Mouse (Mus musculus): ENCODE results near the gene Ap1ar.

The Ap1ar gene

DNA sequence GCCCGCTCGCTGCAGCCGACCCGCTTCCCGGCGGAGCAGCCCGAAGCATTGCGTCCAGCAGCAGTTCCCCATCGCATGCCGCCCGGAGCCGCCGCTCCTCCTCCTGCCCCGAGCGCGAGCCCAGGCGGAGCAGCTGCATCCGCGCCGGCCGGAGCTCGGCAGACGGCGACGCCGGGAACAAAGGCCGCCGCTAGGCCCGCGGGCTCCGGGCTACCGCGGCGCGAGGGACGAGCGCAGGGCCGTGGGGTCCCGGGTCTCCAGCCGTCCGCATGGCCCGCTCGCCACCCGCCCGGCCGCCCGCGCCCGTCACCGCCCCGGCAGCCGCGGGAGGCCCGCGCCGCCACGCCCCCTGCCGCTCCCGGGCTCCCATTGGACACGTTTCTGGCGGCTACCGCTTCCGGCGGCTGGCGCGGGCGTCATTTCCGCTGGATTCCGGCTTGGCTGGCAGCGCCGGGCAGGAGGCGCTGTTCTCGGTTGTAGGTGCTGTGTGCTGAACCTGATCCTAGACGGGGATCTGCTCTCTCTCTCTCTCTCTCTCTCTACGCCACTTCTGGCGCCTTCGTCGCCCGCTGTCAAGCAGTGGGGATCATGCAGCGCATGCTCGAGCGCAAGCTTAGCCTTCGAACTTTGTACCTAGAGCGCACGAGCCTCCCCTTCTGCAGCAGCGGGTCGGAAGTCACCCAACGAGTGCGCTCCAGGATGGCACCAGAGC lies at the start of gene Ap1ar:
Gene Ap1ar (minus strand): TSS at position 370 of the 712 bp plus-strand sequence.
- in situ Hi-C loops (cut with MboI) = no loop called here

DNA sequence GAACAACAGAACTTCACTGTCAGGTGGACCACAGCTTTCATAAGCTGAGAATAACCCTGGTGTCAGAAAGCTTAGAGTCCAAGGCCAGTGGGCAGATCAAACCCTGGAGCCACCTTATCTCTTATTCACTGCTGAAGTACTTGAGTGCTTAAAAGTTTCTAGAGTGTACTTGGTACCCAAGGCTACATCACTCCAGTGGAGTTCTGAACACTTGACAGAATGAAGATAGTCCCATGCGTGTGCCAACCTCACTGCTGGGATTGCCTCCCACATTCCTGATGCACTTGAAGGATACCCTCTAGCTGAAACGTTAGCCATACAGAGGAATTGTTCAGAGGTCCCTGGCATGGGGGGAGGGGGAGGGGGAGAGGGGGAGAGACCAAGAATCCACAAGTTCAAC lies 44.4 kb upstream of the Ap1ar start:
- in situ Hi-C loops (cut with MboI) = no loop called here

DNA sequence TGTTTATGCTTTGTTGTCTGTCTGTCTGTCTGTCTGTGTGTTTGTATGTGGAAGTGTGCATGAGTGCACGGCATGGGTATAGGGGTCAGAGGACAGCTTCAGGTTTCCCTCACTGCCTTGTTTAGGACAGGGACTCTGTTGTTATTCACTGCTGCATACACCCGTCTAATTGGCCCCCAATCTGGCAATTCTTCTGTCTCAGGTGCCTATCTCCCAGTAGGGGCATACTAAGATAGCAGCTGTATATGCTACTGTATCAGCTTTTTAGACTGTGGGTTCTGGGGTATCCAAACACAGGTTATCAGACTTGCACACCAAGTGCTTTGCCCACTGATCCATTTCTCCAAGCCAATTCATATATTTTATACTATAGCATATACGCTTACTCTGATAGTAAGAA lies 42.6 kb upstream of the Ap1ar start:
- in situ Hi-C loops (cut with MboI) = no loop called here

DNA sequence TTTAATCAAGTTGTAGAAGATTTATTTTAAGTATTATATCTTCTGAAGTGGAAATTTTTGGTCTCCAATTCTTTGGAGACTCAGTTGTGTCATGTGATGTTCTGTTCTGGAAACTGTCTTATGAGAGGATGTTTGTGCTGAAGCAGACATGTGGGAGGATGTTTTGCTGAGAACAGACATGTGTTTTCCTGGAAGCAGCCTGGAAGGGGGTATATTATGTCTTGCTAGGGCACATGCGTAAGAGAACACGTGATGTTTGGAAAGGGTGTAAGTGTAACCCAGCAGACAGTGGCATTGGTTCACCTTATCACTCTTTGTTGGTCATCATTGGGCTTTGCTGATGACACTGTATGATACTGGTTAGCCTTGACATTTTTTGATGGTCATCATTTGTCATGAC lies 38.2 kb upstream of the Ap1ar start:
- in situ Hi-C loops (cut with MboI) = no loop called here

DNA sequence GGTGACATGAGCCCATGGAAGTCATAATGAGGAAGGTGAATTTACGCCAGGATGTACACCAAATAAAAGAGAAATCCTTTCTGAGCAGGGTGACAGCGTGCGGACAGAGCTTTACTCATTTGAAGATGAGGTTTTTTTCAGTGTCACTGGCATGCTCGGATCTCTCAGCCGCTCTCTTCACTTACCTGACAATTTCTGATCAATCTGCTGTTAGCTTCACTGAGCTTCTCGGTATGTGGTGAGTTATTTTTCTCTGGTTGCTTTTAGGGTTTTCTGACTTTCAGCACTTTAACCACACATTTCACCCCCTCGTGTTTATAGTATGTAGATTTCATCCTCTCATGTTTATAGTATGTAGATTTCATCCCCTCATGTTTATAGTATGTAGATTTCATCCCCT lies 37.7 kb upstream of the Ap1ar start:
- in situ Hi-C loops (cut with MboI) = no loop called here

DNA sequence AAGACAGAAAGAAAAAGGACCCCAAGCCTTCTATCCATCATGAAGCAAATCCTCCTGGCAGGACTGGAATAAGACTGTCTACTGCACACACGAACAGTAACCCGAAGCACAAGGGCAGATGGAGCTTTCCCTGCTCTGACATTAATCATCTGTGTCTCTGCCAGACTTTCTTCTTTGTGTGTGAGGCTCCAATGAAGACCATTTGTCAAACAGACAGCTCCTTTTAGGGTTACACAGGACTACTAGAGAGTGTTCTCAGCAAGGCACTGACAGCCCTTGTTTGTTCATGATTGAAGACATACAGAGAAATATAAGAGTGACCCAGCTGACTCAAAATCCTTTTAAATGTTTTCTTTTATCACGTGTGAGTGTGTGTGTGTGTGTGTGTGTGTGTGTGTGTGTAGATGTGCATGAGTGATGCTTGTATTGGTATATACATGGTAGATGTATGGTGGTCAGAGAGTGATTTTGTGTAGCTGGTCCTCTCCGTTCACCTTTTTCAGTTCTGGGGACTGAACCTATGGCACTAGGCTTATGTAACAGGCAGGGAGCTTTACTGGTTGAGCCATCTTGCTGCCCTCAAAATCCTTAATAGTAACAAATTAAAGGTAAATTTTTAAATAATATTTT lies 37.0 kb upstream of the Ap1ar start:
- in situ Hi-C loops (cut with MboI) = no loop called here

DNA sequence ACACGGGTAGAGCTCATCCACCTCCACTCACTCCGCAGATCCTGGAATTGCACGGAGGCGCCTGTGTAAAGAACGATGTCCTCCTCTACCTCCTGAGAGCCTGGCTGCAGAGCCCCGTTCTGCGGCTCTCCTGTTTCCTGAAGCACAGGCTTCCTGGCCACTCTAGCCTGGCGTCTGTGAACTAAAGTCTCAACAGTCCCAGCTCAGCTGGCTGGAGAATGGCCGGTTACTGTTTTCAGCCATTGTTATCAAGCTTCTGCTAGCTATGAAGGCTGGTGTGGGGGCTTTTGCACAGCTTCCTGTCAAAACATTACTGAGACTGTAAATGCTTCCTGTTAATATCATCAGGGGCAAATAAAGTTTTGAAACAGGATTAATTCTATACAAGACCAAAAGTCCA lies 34.3 kb upstream of the Ap1ar start:
- in situ Hi-C loops (cut with MboI) = no loop called here

DNA sequence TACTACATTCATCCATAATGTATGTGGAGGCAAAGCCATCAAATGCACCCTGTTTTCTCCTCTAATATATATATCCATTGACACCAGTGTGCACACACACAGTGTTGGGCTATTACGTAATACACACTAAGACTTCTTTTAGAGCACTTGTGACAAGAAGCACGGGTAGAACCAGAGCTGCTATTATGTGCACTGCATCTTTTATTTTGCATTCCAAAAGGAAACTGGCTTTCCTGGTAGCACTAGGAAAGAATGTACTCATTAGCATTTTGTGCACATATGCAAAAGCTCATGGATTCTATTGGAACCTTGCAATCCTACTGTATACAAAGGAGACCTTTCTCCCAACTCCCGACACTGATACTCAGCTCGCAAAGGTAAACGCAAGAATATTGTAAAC lies 31.6 kb upstream of the Ap1ar start:
- in situ Hi-C loops (cut with MboI) = no loop called here

DNA sequence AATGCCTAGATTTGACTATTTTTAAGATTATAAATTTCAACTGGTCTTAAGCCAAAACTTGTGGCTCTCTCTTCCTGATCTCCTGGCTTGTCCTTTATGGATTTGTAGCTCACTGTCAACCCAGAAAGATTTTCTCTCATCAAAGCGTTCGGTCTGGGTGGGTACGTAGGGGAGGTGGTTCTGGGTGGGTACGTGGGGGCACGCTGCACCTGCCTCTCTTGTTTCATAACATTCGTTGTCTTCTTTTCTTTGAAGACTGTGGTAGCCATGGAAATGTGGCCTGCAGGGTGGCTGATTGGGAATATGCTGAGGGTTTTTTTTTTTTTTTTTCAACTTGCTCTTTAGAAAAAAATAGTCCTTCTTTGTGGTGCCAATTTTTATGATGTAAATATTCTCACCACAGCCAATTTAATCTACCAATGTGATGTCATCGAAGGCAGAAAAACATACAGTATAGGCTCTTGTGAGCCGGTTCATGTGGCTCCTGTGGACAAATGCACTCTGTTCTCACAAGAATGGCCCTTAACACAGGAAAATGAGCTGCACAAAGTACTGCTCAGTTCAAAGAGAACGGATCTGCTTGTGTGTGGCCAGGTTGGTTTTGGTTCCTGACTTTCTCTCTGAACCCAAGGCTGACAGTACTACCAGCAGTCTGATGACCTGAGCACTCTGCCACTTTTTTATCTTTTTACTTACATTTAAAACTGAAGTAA lies 30.9 kb upstream of the Ap1ar start:
- in situ Hi-C loops (cut with MboI) = no loop called here

DNA sequence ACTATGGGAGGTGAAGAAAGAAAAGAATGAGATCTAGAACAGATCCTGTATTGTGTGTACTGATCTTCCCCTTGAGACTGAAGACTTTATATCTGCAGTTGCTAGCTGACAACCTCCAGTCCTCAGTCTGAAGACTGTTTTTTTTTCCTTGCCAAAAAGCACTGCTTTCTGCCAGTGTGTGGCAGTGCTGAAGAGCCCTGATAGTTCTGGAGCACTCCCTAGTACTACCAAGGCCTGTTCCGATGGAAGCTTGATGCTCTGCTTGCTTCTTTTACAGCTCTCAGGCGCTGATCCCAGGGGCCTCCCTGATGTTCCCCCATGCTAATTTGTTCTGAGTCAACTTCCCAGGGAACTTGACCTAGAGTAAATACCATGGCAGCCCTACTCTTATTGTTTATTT lies 26.9 kb upstream of the Ap1ar start:
- in situ Hi-C loops (cut with MboI) = no loop called here

DNA sequence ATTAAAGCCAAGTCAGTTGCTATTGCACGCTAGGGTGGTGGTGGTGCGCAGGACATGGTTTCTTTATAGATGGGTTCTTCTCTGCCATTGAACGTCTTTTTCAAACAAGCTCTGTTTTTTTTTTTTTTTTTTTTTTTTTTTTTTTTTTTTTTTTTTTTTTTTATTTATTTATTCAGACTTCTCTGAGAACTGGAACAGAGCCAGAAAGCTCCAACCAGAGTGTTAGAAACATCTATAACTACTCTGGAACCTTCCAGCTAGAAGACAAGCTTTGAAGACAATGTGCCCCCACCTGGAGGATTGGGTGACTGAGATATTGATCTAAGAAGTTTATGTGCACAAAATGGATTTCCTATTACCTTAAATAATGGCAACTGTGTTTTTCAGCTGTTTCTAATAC lies 26.2 kb upstream of the Ap1ar start:
- in situ Hi-C loops (cut with MboI) = no loop called here

DNA sequence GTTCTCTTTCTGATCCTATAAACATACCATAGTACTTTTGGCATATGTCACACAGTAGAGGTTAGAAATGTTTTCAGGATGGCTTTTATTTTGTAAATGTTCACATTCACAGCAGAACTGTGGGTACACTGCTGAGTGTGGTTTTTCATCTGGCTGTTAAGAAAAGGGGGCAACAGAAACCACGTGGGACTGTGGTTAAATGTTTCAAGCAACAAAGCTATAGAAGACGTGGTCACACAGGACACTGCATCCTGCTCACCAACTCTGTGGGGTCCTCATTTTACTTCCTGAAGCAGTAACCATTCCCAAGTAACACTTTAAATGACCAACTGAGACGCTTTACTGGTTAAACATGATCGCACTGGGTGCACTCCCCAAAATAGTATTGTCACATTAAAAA lies 25.2 kb upstream of the Ap1ar start:
- in situ Hi-C loops (cut with MboI) = no loop called here

DNA sequence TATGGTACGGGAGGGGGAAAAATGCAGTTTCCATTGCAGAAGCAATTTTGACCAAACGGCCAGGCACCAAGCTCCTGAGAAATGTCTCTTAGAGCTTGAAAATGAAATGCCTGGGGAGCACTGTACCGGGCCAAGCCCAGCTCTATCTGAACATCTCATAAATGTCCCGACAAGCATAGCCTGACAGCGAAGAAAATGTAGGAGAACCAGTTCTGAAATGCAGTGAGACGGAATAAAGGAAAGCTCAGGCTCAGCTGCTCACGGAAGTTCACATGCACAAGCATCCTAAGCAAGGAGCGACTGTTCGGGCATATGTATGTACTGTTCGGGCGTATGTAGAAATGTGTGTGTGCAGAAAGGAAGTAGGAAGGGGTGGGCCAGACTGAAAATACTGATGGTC lies 24.0 kb upstream of the Ap1ar start:
- in situ Hi-C loops (cut with MboI) = no loop called here

DNA sequence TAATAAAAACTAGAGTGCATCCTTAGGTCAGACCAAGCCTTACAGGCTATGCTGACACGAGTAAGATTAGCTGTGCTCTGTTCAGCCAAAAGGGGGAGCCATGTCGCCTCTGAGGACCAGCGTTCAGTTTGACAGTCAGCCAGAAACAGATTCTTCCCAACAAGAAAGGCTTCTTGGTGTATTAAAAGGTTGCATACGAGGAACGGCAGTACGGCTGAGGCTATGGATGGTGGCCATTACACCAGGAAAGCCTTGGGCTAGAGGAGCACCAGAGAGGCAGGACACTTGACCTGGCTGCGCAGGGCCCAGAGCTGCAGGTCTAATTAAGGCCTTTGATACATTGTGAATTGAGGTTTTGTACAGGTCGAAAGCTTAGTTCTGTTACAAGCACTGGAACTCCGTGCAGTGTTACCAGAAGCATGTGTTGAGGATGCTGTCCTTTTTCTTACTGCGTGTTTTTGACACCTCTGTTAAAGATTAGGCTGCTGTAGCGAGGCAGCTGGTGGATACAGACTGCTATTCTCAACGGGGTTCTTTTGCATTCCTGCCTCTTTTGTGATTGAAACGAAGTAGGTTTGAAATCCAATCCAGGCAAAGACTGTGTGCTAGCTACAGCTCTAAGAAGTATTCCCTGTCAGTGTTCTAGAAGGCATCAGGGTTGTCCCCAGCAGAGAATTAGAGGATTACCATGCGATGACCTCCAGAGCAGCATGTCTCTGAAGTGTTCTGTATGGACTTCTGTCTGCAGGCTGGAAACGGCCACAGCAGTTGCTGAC lies 16.3 kb upstream of the Ap1ar start:
- in situ Hi-C loops (cut with MboI) = loop anchor here (10.0 kb wide), 1 partner anchor 91 kb away; no protein-coding TSS in a partner anchor

DNA sequence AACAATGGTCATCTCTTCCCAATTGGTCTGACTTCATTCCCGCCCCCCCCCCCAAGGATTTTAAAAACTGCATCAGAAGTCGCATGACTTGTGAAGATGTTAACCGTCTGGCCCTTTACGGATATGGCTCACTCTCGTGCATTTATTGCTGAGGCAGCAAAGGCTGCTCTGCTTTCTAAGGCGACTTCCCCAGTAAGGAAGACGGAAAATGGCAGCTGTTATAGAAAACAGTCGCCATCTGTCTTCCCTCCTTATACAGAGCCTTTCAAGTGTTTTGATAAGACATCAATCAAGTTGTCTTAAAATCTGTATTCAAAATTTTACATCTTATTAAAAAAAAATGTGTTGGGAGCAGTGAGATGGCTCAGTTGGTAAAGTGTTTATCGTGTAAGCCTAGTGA lies 15.4 kb upstream of the Ap1ar start:
- in situ Hi-C loops (cut with MboI) = loop anchor here (10.0 kb wide), 1 partner anchor 92 kb away; no protein-coding TSS in a partner anchor

DNA sequence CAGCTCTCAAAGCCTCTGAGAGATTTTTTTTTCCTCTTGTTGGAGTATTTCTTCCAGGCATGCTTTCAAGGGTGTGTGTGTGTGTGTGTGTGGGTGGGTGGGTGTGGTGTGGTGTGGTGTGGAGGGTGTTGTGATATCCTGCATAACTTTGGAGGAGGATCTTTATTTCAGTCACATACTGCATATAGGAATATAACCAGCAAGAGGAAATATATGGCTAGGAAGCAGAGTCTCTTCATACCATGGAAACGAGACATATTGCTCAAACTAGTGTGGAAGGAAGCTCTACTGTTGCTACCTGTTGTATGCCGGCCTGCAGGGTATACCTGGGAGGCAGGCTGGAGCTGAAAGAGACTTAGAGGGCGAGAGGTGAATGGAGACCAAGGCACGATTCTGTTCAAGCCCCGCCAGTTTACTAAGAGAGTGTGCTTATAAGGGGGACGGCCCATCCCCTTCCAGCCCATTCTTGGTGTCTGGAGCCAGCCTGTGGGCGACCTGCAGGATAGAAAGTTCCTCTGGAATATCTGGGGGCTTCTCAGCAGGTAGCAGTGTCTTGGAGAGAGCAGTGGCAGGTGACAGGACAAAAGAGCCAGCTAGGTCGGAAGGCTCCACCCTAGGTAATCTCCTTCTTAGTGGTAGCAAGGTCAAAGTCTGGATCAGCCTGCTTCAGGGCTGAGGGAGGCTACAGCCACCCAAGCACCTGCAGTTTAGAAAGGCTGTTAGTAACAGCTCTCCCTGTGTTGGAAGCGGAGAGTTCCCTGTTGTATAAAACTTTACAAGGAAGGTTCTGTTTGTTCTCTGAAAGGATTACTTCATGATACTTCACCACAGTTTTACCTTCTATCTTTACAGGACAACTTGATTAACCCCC lies 13.7 kb upstream of the Ap1ar start:
- in situ Hi-C loops (cut with MboI) = loop anchor here (10.0 kb wide), 1 partner anchor 94 kb away; no protein-coding TSS in a partner anchor

DNA sequence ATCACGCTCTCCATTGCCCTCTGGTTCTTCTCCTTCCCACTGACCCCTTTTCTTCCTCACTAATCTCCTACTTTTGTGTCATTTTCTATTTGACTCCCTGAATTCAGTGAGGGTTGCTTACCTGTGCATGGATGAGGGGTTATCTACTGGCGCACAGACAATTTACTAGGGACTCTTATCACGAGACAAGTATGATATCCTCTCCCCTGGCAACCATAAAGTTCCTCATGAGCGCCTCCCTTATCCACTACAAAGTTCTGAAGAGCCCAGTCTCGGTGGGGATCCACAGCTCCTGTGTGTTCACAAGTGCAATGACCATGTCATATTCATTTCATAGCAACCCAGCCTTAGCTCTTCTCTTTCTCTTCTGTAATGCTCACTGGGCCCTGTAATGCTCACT lies 12.6 kb upstream of the Ap1ar start:
- in situ Hi-C loops (cut with MboI) = loop anchor here (10.0 kb wide), 1 partner anchor 95 kb away; no protein-coding TSS in a partner anchor

DNA sequence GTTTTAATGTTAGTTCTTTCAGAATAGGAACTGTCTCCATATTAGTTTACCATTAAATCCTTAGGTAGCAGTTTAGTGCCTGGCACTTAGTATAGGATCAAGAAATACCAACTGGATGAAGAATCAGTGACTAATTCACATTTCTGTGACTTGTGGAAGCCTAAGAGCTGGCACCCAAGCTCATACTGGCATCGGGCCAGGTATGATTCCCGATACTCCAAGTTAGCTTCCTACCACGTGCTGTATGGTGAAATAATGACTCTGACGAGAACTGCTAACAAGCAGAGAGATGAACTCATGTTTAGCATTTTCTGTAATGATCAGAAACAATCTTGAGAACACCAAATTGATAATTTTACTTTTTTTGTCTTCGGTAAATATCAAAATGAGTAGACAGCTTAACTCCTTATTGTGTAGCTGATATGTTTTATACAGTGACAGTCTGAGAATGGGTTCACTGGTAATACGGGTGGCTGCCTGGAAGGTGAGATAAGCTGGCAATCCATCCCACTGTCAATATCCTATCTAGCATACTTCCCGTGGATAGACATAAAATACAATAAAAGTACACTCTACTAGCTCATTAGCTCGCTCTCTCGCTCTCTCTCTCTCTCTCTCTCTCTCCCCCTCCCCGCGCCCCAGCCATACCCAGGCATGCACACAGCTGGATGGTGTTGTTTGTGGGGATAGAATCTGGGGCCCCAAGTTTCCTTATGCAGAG lies 10.9 kb upstream of the Ap1ar start:
- in situ Hi-C loops (cut with MboI) = no loop called here

DNA sequence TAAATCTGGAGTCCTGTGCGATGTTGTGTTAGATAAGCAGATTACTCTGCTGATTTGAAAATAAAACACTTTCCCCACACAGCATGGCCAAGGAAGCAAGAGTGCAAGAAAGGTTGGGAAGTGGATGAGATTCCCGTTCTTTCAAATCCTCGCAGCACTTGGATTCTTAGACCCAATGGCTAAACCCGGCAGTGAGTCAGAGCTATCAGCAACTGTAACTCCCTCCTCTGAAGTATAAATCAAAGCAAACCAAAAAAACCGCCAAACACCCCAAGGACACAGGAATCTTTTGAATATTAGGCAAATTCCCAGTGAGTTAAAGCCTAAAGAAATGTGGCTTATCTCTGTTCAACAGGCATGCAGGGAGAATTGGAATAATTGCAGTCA lies 6.6 kb upstream of the Ap1ar start:
- in situ Hi-C loops (cut with MboI) = no loop called here

DNA sequence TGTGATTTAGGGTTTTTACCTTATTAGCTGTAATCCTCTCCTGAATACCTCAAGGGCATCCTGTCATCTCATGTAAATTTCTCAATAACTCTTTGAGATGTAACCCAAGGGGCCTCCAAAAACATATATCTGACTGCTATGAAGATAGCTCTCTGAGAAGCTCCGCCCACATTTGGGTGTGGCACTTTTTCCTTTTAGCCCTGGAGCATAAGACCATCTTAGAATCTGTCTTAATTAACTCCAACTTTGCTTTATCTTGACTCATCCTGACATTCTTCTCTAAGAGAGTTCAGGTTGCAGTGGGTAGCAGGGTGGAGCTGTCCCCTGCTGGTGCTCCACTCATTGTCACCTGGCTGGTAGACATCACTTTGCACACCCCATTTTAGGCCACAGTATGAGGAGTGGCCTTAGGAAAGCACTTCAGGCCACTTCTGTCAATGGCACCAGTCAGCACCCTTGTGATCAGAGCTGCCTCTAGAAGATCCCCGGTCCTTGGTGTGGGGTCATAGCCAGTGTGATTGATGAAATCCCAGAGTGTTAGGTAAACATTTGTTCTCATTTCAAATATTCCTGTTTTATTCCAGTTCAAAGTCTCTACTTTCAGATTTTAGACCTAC lies 6.1 kb upstream of the Ap1ar start:
- in situ Hi-C loops (cut with MboI) = no loop called here
